Mouse (Mus musculus) stomach, postnatal 0 days (tissue): Measurements from ENCODE around the gene Rgs8. TPM values are rescaled to one million over a fixed set of nuclear protein-coding genes. Genes with fewer than 3 reads are reported as not detected.

Experiments
- ATAC-seq: fragments of 200-750 bp; cut with Nextera tagmentation; 2 replicates; pipeline ENCODE4 v1.8.0; 2017; ENCODE audit not compliant: low FRiP score, low TSS enrichment
- DNase-seq: peaks from one replicate; pipeline ENCODE4 v3.0.0-alpha.2; 2016; ENCODE audit warnings: low spot score
- H3K27ac ChIP-seq: fragments of 300-500 bp; sonication (generic); replicated peaks from 2 replicates; pipeline ENCODE4 v1.5.1; 2014; ENCODE audit warnings: mild to moderate bottlenecking, control low read depth
- H3K27me3 ChIP-seq: fragments of 300-500 bp; sonication (generic); 2 replicates; pipeline ENCODE4 v1.6.1; 2014; ENCODE audit warnings: low read length; ENCODE audit not compliant: control insufficient read depth, insufficient read depth
- H3K36me3 ChIP-seq: fragments of 300-500 bp; sonication (generic); 2 replicates; pipeline ENCODE4 v1.6.1; 2014; ENCODE audit warnings: low read length, mixed read lengths; ENCODE audit not compliant: control insufficient read depth, insufficient read depth
- H3K4me1 ChIP-seq: fragments of 300-500 bp; sonication (generic); replicated peaks from 2 replicates; pipeline ENCODE4 v1.6.1; 2014; ENCODE audit warnings: antibody characterized with exemption; ENCODE audit not compliant: control insufficient read depth, insufficient read depth
- H3K4me2 ChIP-seq: fragments of 300-500 bp; sonication (generic); replicated peaks from 2 replicates; pipeline ENCODE4 v1.6.1; 2014; ENCODE audit warnings: low read depth, mild to moderate bottlenecking, control low read depth, moderate library complexity
- H3K4me3 ChIP-seq: fragments of 300-500 bp; sonication (generic); 2 replicates; pipeline ENCODE4 v1.5.1; 2014; ENCODE audit warnings: low read depth, low read length, control low read depth
- H3K9ac ChIP-seq: fragments of 300-500 bp; sonication (generic); 2 replicates; pipeline ENCODE4 v1.6.1; 2014; ENCODE audit warnings: mild to moderate bottlenecking, low read length, control low read depth, mixed read lengths
- H3K9me3 ChIP-seq: fragments of 300-500 bp; sonication (generic); 2 replicates; pipeline ENCODE4 v1.6.1; 2016; ENCODE audit warnings: low read length; ENCODE audit not compliant: control insufficient read depth
- CTCF ChIP-seq: IDR thresholded peaks from 2 replicates; pipeline ENCODE4 v1.5.1; 2016; ENCODE audit warnings: antibody characterized with exemption, low read depth, mild to moderate bottlenecking, moderate library complexity
- EP300 ChIP-seq: optimal IDR thresholded peaks from 2 replicates; pipeline ENCODE3; 2016; ENCODE audit warnings: antibody characterized with exemption
- WGBS: fragments of 180-500 bp; shearing (Covaris S2); extraction: QIAGEN DNeasy Blood & Tissue Kit; methylation state at CpG from one replicate; pipeline ENCODE4 v1.1.7; 2014; 5-methylcytosine and 5-hydroxymethylcytosine counted together
- polyA plus RNA-seq: library from polyadenylated mRNA; unstranded; fragments of >200 nt; fragmentation: Nextera tagmentation; extraction: Ambion mirVana; gene quantifications from 2 replicates; pipeline ENCODE4 v1.2.1, GENCODE M21; 2015

Gene Rgs8
- polyA plus RNA-seq, 1 experiment from 2014 or later = 0.16 TPM

GRCm38 (mm10) chr1:153685630-153686029 lies 32.8 kb downstream of the Rgs8 start:
- DNase-seq (no peak), ATAC-seq (no peak)
- Histone ChIP-seq H3K36me3 (no peaks in the 10 kb centered on the region), H3K27me3 (no peaks in the 10 kb centered on the region), H3K4me1 (no peaks in the 10 kb centered on the region), H3K4me2 (no peak overlapping the region), H3K9ac (no peak overlapping the region), H3K9me3 (no peaks in the 10 kb centered on the region), H3K27ac (no peak overlapping the region), H3K4me3 (no peak overlapping the region)
- no peak for TF ChIP-seq EP300
- TF ChIP-seq CTCF = no peak
- WGBS = 50% methylated on average over 3 of the region's 3 CpGs

GRCm38 (mm10) chr1:153692526-153692925 lies 39.7 kb downstream of the Rgs8 start:
- Histone ChIP-seq H3K4me1 (no peaks in the 10 kb centered on the region), H3K36me3 (no peaks in the 10 kb centered on the region), H3K27ac (no peak overlapping the region), H3K9ac (no peak overlapping the region), H3K4me3 (no peak overlapping the region), H3K9me3 (no peaks in the 10 kb centered on the region), H3K27me3 (no peaks in the 10 kb centered on the region), H3K4me2 (no peak overlapping the region)
- no peak for DNase-seq
- no peak for ATAC-seq
- TF ChIP-seq CTCF (no peak), EP300 (no peak)
- 81% methylated on average over 6 of the region's 6 CpGs for WGBS

GRCm38 (mm10) chr1:153694372-153695120 lies 41.7 kb downstream of the Rgs8 start:
- H3K4me1 ChIP-seq = no peaks in the 10 kb centered on the region
- no peaks in the 10 kb centered on the region for H3K27me3 ChIP-seq
- 63% methylated on average over 6 of the region's 6 CpGs for WGBS
- TF ChIP-seq EP300 (no peak), CTCF (no peak)
- H3K9me3 ChIP-seq = no peaks in the 10 kb centered on the region
- ATAC-seq = no peak
- no peak overlapping the region for H3K9ac ChIP-seq
- H3K36me3 ChIP-seq = no peaks in the 10 kb centered on the region
- H3K4me3 ChIP-seq = no peak overlapping the region
- DNase-seq = no peak
- no peak overlapping the region for H3K4me2 ChIP-seq
- no peak overlapping the region for H3K27ac ChIP-seq

GRCm38 (mm10) chr1:153695398-153695797 lies 42.6 kb downstream of the Rgs8 start:
- TF ChIP-seq EP300 (no peak), CTCF (no peak)
- DNase-seq = no peak
- no peak for ATAC-seq
- Histone ChIP-seq H3K9me3 (no peaks in the 10 kb centered on the region), H3K4me3 (no peak overlapping the region), H3K27me3 (no peaks in the 10 kb centered on the region), H3K4me2 (no peak overlapping the region), H3K27ac (no peak overlapping the region), H3K36me3 (no peaks in the 10 kb centered on the region), H3K4me1 (no peaks in the 10 kb centered on the region), H3K9ac (no peak overlapping the region)
- 86% methylated on average over 10 of the region's 10 CpGs for WGBS

GRCm38 (mm10) chr1:153696093-153696492 lies 43.3 kb downstream of the Rgs8 start:
- TF ChIP-seq EP300 = no peak
- TF ChIP-seq CTCF = no peak
- ATAC-seq (no peak), DNase-seq (no peak)
- H3K9ac ChIP-seq = no peak overlapping the region
- H3K9me3 ChIP-seq = no peaks in the 10 kb centered on the region
- no peak overlapping the region for H3K4me3 ChIP-seq
- 92% methylated on average over 11 of the region's 11 CpGs for WGBS
- no peaks in the 10 kb centered on the region for H3K36me3 ChIP-seq
- no peak overlapping the region for H3K4me2 ChIP-seq
- H3K27me3 ChIP-seq = no peaks in the 10 kb centered on the region
- no peaks in the 10 kb centered on the region for H3K4me1 ChIP-seq
- H3K27ac ChIP-seq = no peak overlapping the region

GRCm38 (mm10) chr1:153696541-153696940 lies 43.7 kb downstream of the Rgs8 start:
- ATAC-seq = no peak
- WGBS = 84% methylated on average over 4 of the region's 4 CpGs
- H3K36me3 ChIP-seq = no peaks in the 10 kb centered on the region
- no peak overlapping the region for H3K9ac ChIP-seq
- TF ChIP-seq CTCF (no peak), EP300 (no peak)
- no peak overlapping the region for H3K4me3 ChIP-seq
- no peaks in the 10 kb centered on the region for H3K9me3 ChIP-seq
- no peak overlapping the region for H3K27ac ChIP-seq
- no peak for DNase-seq
- H3K4me2 ChIP-seq = no peak overlapping the region
- H3K4me1 ChIP-seq = no peaks in the 10 kb centered on the region
- no peaks in the 10 kb centered on the region for H3K27me3 ChIP-seq
